In genomic region chr12:110239358-110239757, GRCm38 (mm10) we compare ENCODE assay signal across 23 mouse cellular contexts. TPM values are rescaled to one million over a fixed set of nuclear protein-coding genes. Genes with fewer than 3 reads are reported as not detected.
A peak's percentile ranks its signal among the peaks of the same experiment; 100 is the strongest.
DNase-seq lines count a peak whose midpoint lies in the region; ATAC-seq and TF ChIP-seq lines count a peak whose summit lies in the region.
"Had no signal": no experiment of that assay in that cellular context is flagged by ENCODE, and none has a peak within 500 bp of the region (broad histone marks: within the 10 kb centered on the region; RNA-seq: fewer than 3 reads in every experiment).

No protein-coding gene starts in this region.

- no peaks in the 10 kb centered on the region for H3K9me3 ChIP-seq in midbrain, embryonic 11.5 days (ENCODE audit: control insufficient read depth, low read length)
- no peaks in the 10 kb centered on the region for H3K9me3 ChIP-seq in midbrain, postnatal 0 days (ENCODE audit: low read length)
- H3K9me3 ChIP-seq: forebrain, embryonic 10.5 days; forebrain, embryonic 13.5 days; heart, embryonic 13.5 days; hindbrain, embryonic 12.5 days; hindbrain, embryonic 15.5 days had no signal

- DNase-seq in gastrocnemius, adult 18-20 months (ENCODE audit: low spot score), result peak; percentile 24
- no peak for DNase-seq in gastrocnemius, adult 8-10 months (ENCODE audit: low spot score in 2 of 2)
- peak; percentile 54 for DNase-seq in midbrain, embryonic 11.5 days (ENCODE audit: low spot score, missing footprints)
- DNase-seq in midbrain, postnatal 0 days (ENCODE audit: low spot score), result no peak
- DNase-seq in testis, postnatal 14 days (ENCODE audit: low spot score), result peak; percentile 32
- no peak for DNase-seq in thymus, postnatal 36 days
- DNase-seq: adrenal gland, postnatal 10 days; adrenal gland, postnatal 36 days; cerebellum, adult 18-20 months; cerebellum, adult 9-10 months; cerebellum, postnatal 14 days; gastrocnemius, postnatal 10 days; gastrocnemius, postnatal 36 days; heart, postnatal 14 days had no signal

- WGBS in midbrain, embryonic 11.5 days, result 91% methylated on average over 5 of the region's 5 CpGs
- 79% methylated on average over 5 of the region's 5 CpGs for WGBS in midbrain, postnatal 0 days

- no peaks in the 10 kb centered on the region for H3K4me1 ChIP-seq in midbrain, embryonic 11.5 days (ENCODE audit: control insufficient read depth, insufficient read depth, low read length)
- H3K4me1 ChIP-seq in midbrain, postnatal 0 days (ENCODE audit: insufficient read depth, low read length), result no peaks in the 10 kb centered on the region
- H3K4me1 ChIP-seq: forebrain, embryonic 13.5 days; heart, embryonic 13.5 days; hindbrain, embryonic 12.5 days; hindbrain, embryonic 15.5 days had no signal

- no peaks in the 10 kb centered on the region for H3K27me3 ChIP-seq in midbrain, embryonic 11.5 days (ENCODE audit: control insufficient read depth, insufficient read depth, low read length)
- no peaks in the 10 kb centered on the region for H3K27me3 ChIP-seq in midbrain, postnatal 0 days (ENCODE audit: insufficient read depth, low read length)
- H3K27me3 ChIP-seq: forebrain, embryonic 13.5 days; hindbrain, embryonic 15.5 days; Patski had no signal

- H3K27ac ChIP-seq in midbrain, embryonic 11.5 days (ENCODE audit: low read depth, low read length), result no peak overlapping the region
- no peak overlapping the region for H3K27ac ChIP-seq in midbrain, postnatal 0 days (ENCODE audit: low read depth, low read length)
- H3K27ac ChIP-seq: forebrain, embryonic 10.5 days; forebrain, embryonic 13.5 days; heart, embryonic 13.5 days; hindbrain, embryonic 12.5 days; hindbrain, embryonic 15.5 days had no signal

- no peak overlapping the region for H3K4me3 ChIP-seq in midbrain, embryonic 11.5 days (ENCODE audit: low read depth, low read length)
- no peak overlapping the region for H3K4me3 ChIP-seq in midbrain, postnatal 0 days (ENCODE audit: low read depth, low read length)
- H3K4me3 ChIP-seq: forebrain, embryonic 10.5 days; forebrain, embryonic 13.5 days; heart, embryonic 13.5 days; hindbrain, embryonic 12.5 days; hindbrain, embryonic 15.5 days had no signal

- ATAC-seq in midbrain, embryonic 11.5 days (ENCODE audit: low FRiP score), result no peak
- no peak for ATAC-seq in midbrain, postnatal 0 days (ENCODE audit: low FRiP score)
- ATAC-seq: forebrain, embryonic 13.5 days; forebrain, embryonic 16.5 days; Patski had no signal

- no peak overlapping the region for H3K4me2 ChIP-seq in midbrain, embryonic 11.5 days
- H3K4me2 ChIP-seq in midbrain, postnatal 0 days (ENCODE audit: low read depth, low read length, poor library complexity, severe bottlenecking), result no peak overlapping the region
- H3K4me2 ChIP-seq: forebrain, embryonic 13.5 days; heart, embryonic 13.5 days; hindbrain, embryonic 12.5 days; hindbrain, embryonic 15.5 days had no signal

- H3K9ac ChIP-seq in midbrain, embryonic 11.5 days (ENCODE audit: low read length), result no peak overlapping the region
- H3K9ac ChIP-seq in midbrain, postnatal 0 days (replicated peaks; ENCODE audit: low read length, poor library complexity, severe bottlenecking), result no peak overlapping the region
- H3K9ac ChIP-seq: forebrain, embryonic 13.5 days; heart, embryonic 13.5 days; hindbrain, embryonic 12.5 days; hindbrain, embryonic 15.5 days had no signal

- TF ChIP-seq CTCF in midbrain, postnatal 0 days (IDR thresholded peaks at IDR 0.05), result no peak

- H3K36me3 ChIP-seq in midbrain, embryonic 11.5 days (ENCODE audit: control insufficient read depth, insufficient read depth, low read length), result no peaks in the 10 kb centered on the region
- no peaks in the 10 kb centered on the region for H3K36me3 ChIP-seq in midbrain, postnatal 0 days (ENCODE audit: insufficient read depth, low read length)
- H3K36me3 ChIP-seq: forebrain, embryonic 10.5 days; heart, embryonic 13.5 days; hindbrain, embryonic 12.5 days; hindbrain, embryonic 15.5 days had no signal

RNA-seq across cellular contexts. Expression of gene Dio3, which starts 39.5 kb away (rescaled TPM):
- under 1 TPM; 0.14 to 0.32 TPM for total RNA-seq in gastrocnemius, adult 18-20 months (2021)
- under 1 TPM in 2 of 4 experiments, not detected in 2; 0.24 to 0.36 TPM for total RNA-seq in gastrocnemius, adult 8-10 months (2022)
- polyA plus RNA-seq in midbrain, embryonic 11.5 days (2014; fragmentation: Nextera tagmentation; extraction: Ambion mirVana), result not detected in 2 replicates
- 2.7 and 3.1 TPM in 2 replicates for total RNA-seq in midbrain, postnatal 0 days (2014; rRNA removed)
- 1.2 and 1.8 TPM in 2 replicates for polyA plus RNA-seq in midbrain, postnatal 0 days (2015; fragmentation: Nextera tagmentation; extraction: Ambion mirVana)
- total RNA-seq: granulocyte monocyte progenitor cell, adult 5-6 weeks; heart, postnatal 14 days; hematopoietic stem cell, adult 5-6 weeks had no signal

Comparison
In these comparisons a context has a peak if more than half of its experiments do, and no peak if none do; other contexts are left out.
1. DNase-seq: peak in gastrocnemius, adult 18-20 months (single experiment), midbrain, embryonic 11.5 days (single experiment) and testis, postnatal 14 days (single experiment); none in gastrocnemius, adult 8-10 months (0 of 2), midbrain, postnatal 0 days (single experiment) and thymus, postnatal 36 days (0 of 2).